Mouse (Mus musculus) embryo, embryonic 10 days (tissue): Measurements from ENCODE around the gene Arid5b.
A peak's percentile ranks its signal among the peaks of the same experiment; 100 is the strongest.

Experiments used
- DNase-seq: peaks from one replicate; pipeline ENCODE4 v3.0.0-alpha.2; 2015; ENCODE audit warnings: low spot score

The Arid5b gene

DNA sequence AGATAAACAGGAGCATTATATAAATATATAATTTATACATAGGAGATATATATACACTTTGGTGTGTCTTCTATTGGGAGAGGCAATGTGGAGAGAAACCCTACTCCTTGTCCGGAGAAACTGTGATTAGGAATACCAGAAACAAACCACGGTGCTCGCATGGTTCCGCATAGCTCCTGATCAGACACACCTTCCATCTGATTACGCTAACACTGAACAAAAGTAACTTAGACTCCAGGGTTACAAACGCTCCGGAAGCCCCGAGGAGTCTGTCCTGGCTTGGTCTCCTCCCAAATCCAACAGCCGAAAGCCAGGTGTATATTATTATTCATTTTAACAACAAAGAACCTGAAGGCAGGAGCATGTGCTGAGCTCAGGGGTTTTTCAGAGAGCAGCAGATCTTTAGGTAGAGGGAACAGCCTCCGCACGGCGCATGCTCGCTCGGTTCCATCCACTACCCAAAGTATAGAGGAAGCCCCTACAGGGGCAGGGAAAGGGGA is 41.5 kb downstream of the Arid5b start:
- DNase-seq: no peak

GRCm38 (mm10) chr10:68231385-68232182 is 47.0 kb downstream of the Arid5b start:
- no peak for DNase-seq

DNA sequence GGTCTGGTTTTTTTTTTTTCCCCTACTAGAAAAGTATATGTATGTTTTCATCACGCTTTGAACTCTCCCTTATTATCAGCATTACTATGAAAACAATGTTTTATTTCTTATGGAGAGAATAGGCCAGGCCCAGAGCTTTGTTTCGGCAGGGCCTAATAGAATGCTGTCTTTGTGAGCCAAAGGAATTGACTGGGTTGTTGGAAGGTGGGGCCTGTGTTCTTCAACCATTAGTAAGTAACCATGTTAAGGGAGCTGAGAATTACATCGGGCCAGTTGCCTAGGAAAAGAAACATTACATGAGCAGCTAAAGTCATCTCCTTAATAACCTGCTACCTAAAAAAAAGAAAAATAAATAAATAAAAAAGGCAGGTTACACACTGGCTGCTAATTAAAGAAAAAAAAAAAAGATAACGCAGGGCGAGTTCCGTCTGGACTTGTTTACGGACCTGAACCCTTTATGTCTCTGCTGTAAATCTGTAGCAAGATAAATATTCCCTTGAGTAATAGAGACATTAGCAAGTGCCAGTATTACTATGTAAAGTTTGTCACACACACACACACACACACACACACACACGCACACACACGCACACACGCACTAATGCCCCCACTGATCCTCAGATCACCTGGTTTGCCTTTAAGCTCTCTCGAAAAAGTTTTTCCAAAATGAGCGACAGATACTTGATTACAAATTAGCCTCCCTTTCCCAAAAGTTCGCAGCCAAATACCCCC is 47.7 kb downstream of the Arid5b start:
- DNase-seq: no peak

DNA sequence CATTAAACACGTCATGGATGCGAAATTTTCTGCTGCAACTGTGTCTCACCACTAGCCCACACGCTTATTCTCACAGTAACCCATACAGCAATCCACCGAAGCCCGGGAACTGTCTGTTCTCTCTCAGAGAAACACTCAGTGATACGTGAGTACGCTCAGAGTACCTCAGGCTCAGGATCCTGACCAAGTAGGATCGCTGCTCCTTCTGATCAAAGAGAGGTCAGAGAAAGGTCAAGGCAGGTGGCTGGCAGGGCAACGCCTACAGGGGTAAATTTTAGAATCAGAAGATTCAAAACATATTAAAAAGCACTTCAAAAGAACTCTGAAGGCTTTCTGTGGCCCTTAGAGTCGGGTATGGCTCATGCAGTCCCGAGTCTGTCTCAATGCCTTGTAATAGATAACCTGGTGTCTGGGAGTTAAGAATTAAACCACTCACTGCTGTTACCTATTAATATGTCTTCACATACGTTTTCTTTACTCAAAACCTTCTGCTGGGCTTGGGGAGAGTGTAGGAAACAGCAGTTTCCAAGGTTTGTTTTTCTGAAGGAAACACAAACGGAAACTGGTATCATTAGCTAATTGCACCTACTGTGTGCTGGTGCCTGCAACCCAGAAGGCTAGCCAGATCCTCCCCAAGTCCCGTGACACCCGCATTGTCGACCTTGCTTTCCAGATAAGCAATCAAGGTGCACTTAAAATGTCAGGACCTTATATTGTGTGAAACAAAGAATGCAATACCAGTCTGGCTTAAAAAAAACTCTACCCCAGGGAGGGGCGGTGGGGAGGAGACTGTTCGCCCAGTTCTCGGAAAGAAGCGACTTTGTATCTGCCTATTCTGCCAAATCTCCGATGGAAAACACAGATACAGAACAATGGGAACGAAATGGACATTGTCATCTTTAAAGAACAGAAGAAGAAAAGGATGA is 48.6 kb downstream of the Arid5b start:
- DNase-seq: no peak

DNA sequence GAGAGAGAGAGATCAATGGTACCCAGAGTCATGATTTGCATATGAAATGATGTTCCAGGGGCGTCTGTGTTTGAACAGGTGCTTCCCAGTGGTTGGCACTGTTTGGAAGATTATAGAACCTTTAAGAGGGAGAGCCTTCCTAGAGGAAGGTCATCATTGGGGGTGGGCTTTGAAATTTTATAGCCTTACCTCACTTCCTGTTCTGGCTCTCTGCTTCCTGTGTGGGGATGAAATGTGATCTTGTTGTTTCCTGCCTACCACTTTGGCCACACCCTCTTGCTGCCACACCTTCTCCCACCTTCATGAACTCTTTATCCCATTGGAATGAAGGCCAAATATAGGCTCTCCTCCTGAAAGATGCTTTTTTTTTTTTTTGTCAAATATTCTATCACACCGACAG is 55.9 kb downstream of the Arid5b start:
- no peak for DNase-seq

DNA sequence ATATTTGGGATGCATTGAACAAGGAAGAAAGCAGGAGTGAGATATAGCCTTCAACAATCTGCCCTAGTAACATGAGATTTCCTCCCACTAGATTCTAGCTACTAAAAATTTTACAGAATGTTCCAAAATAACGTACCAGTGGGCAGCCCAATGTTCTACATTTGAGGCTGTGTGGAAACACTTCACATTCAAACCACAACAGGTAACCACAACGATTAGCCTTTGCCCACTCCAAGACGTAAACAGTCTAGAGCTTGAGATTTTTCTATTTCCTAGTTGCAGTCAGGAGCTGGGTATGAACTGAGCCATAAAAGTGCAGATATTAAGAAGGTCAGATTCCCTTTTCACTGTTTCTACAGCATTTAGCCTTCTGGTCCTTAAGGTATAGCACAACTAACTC is 56.5 kb downstream of the Arid5b start:
- no peak for DNase-seq

- DNase-seq: no peak
Measured at GRCm38 (mm10) chr10:68219327-68219726, 59.2 kb downstream of the Arid5b start.

DNA sequence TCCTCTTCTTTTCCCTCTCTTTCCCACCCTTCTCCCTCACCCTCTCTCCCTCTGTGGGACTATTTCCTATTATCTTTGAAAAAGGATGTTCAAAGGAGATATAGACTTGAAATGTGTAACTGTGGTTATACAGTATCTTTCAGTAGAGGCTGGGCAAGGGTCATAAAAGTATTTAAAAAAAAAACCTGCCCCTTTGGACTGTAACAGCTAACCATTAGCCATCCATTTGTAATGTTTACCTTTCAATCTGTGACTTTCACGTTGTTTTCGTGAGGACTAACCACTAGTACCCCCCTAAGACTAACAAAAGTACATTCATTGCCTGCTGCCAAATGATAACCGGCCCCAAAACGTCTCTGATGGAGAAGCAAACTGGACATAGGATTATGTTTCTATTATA is 59.9 kb downstream of the Arid5b start:
- DNase-seq: no peak

GRCm38 (mm10) chr10:68214809-68215468 is 63.6 kb downstream of the Arid5b start:
- DNase-seq: no peak

DNA sequence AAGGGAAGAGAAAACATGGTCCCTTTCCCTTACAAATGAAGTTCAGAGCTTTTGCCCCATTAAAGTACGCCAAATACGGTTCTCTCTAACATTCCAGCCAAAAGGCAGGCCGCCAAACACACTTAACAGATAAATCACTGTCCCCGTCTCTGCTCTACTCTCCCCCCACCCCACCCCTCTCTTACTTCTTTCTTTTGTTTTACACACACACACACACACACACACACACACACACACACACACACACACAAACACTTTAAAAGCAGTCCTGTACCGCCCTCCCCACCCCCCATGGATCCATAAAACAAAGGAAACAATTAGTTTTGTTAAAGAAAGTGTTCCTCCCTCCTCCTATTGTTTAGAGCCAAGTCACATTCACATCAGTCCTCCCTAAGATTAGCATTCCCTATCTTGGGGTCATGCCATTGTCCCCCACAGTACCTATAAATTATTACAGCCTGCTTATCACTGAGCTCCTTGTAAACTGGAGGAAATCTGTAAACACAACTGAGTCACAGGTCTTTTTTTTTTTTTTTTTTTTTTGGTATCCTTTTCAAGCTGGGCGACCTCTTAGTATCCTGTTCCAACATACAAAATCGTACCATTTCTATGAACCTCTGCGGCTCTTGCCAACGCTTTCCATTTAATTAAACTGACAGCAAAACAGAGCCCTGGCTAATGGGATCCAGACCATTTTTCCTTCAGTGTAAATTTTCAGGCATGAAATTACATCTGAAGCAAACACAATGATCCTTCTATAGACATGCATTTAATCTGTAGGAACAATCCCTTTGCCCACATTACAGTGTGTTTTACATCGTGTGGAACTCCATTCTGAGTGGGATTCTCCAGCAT is 66.3 kb downstream of the Arid5b start:
- DNase-seq: peak; percentile 24

- DNase-seq: no peak
Measured at GRCm38 (mm10) chr10:68211514-68211913, 67.0 kb downstream of the Arid5b start.

GRCm38 (mm10) chr10:68210025-68210642 is 68.4 kb downstream of the Arid5b start:
- no peak for DNase-seq

- no peak for DNase-seq
Measured at GRCm38 (mm10) chr10:68208670-68209065, 69.9 kb downstream of the Arid5b start.

DNA sequence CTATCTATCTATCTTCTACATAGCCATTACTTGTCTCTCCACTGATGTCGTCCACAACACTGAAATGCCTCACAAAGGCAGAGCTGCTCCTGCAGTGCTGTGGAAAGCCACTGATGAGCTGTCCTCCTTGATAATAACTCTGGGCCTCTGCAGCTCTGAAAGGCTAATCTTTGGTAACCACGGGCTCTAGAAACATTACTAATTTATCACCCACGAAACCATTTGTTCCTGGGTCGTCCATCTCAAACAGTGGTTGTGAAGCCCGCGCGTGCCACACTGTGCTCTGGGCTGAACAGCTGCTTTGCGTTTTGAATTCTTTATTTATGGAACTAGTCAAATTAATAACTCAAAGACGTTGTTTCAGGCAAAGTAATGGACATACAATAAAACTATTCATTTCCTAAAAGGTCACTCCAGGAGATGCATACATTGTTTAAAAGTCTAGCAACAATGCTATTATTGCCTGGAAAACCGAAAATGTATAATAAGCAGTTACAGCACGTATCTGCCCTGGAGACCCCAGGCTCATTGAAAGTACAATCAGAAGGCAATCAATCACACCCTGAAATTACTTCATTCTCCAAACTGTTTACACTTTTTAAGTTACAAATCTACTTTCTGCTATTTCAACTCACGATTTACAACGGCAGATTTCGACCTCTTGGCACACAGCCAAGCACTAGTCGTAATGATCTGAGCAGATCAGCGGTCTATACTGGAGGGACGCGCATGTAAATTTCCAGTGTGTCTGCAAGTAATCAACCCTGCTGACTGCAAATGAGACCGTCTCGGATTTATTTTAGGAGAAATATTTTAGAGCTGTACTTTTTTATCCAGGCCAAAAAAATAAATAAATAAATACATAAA is 70.5 kb downstream of the Arid5b start:
- peak; percentile 55 for DNase-seq

DNA sequence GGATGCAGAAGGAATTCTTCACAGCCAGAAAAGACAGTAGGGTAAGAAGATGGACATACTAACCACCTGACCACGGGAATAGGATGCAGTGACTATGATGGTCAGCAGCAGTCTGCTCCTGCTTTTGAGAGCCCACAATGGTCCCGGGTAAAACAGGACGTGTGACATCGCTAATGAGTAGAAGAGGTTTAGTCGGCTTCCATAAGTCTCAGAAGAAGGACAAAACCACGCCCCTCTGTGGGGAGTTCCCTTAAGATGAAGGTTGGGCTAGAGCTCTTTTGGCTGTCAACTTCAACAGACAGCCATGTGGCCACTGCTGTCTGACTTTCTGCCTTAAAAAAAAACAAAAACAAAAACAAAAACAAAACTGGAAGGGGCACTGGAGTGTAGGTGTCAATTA is 74.1 kb downstream of the Arid5b start:
- no peak for DNase-seq

GRCm38 (mm10) chr10:68203860-68204259 is 74.7 kb downstream of the Arid5b start:
- DNase-seq: no peak

- no peak for DNase-seq
Measured at GRCm38 (mm10) chr10:68203322-68203721, 75.2 kb downstream of the Arid5b start.

- DNase-seq: no peak
Measured at GRCm38 (mm10) chr10:68199440-68199839, 79.1 kb downstream of the Arid5b start.

- no peak for DNase-seq
Measured at GRCm38 (mm10) chr10:68196324-68196723, 82.2 kb downstream of the Arid5b start.
